Mouse (Mus musculus): ENCODE results near the gene Ucp3. TPM values are rescaled to one million over a fixed set of nuclear protein-coding genes. Genes with fewer than 3 reads are reported as not detected.

The Ucp3 gene
- total RNA-seq, 2 experiments from 2014 or later: 2.3 to 2.8 TPM

DNA sequence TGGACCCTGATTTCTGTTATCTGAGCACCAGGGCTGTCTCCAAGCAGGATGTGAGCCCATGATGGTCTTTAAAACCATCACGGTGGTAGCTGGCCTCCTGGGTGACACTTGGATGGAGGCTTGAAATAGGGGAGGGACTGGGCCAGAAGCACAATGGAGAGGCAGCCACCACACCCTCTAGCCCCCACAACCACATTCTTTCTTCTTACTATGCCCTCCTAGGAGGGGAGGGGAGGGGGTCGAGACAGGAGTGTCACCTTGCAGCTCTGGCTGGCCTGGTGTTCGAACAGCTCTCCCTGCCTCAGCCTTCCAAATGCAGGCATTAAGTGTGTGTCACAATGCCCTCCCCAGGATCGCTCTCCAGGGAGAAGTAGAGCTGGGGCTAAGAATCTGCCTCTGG, 24.6 kb downstream of the Ucp3 start:
- no peak for DNase-seq (ENCODE audit: low spot score in 2 of 2)
- intact Hi-C loops (cut with DNase I): no loop called here

DNA sequence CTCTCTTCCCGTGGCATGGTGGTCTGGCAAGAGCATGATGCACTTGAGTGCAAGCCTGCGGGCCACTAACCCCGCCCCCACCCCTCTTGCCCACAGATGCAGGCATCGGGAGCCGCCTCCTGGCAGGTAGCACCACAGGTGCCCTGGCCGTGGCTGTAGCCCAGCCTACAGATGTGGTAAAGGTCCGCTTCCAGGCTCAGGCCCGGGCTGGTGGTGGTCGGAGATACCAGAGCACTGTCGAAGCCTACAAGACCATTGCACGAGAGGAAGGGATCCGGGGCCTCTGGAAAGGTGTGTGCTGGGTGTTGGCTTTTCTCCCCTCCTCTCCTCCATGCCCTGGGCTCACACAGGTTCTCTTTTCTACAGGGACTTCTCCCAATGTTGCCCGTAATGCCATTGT, 25.2 kb downstream of the Ucp3 start:
- intact Hi-C loops (cut with DNase I): no loop called here
- no peak for DNase-seq (ENCODE audit: low spot score in 2 of 2)

DNA sequence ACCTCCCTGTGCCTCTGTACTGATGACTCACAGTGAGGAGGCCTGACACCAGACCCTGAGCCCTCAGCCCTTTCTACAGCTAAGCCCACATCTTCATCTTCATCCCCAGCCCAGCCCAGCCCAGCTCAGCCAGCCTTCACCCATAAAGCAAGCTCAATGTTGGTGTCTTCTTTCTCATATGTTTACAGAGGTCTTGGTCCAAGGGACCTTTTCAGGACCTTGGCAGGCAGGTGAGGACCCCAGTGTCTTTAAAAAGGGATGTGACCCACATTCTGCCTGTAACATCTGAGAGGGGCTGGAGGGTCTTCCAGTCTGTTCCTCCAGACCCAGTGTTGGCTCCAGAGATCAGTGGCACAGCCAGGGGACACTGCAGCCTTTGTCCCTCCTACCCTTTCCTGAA, 26.7 kb downstream of the Ucp3 start:
- intact Hi-C loops (cut with DNase I): no loop called here
- DNase-seq (ENCODE audit: low spot score in 2 of 2): no peak

DNA sequence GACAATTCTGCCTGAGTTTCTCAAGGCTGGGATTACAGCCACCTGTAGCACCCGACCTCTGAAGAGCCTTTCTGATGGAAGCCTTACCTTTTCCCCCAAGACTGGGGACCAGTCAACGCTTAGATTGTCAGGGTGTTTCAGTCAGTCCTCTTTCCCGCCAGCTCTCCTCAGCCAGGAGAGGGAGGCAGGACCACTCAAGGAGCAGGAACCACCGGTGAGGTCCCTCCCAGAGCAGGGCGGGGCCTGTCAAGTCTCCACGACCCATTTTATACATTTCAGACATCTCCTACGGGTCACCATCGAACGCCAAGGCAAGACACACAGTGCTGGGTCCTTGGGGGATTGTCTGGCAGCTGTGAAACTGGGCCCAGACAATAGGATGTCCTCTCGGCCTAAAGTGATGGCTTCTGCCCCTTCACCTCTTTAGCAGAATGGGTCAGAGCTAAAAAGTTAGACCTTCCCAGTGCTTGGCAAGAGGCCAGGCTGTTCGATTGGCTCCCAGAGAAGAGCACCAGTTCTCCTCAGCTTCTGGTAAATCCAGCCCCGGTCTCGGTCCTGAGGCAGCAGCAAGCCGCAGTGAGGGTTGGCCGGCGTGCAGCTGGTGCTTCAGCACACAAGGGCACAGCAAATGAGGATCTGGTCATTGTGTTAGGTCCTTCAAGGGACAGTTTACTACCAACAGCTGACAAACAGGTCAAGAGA, 27.6 kb downstream of the Ucp3 start:
- DNase-seq (ENCODE audit: low spot score in 2 of 2): no peak
- intact Hi-C loops (cut with DNase I): no loop called here

DNA sequence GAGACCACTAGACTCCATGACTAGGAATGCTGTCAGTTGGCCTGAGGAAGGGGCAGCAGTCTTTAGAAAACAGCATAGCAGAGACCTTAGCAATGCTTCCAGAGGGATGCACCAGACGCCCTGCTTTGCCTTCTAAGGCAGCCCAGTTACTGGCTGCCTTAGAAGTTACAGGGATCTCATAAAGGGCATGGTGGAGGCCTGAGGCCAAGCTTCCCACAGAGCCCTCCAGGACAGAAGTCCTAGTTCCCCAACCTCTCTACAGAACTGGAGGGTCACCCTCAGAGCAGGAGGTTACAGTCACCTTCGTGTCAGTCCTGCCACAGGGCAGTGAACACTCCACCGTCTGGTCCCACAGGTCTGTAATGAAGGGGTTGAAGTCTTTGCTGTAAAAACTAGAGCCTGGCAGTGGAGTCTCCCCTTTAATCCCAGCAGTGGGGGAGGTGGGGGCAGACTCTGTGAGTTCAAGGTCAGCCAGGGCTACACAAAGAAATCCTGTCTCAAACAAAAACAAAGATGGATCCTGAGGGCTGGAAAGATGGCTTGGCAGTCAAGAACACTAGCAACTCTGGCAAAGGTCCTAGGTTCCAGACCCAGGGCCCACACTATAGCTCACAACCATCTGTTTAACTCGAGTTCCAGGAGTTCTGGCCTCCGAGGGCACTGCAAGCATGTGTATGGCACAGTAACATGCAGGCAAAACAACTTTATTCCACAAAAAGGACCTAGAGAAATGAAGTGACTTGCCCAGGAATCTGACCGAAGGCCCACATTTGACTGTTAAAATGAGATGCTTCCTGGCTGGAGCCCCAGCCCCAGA, 28.4 kb downstream of the Ucp3 start:
- no peak for DNase-seq (ENCODE audit: low spot score in 2 of 2)

DNA sequence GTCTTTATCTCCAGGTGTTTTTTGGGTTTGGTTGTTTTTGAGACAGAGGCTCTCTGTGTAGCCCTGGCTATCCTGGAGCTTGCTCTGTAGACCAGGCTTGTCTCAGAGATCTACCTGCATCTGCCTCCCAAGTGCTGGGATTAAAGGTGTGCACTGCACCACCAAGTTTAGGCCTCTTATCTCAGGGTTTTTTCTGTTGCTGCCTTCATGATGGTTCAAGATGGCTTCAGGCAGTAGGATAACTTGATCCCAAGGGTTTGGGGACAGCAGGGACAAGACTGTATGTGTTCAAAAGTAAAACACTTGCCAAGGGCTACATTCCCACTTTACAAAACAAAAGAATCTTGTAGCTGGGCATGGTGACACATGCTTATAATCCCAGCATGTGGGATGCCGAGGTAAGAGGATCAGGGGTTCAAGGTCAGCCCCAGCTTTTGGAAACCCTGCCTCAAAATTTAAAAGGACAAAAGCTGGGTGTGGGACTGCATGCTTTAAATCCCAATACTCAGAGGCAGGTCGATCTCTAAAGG, 29.1 kb downstream of the Ucp3 start:
- no peak for DNase-seq (ENCODE audit: low spot score in 2 of 2)
- intact Hi-C loops (cut with DNase I): no loop called here

More for the DNA sequence above, 28.4 kb downstream of the Ucp3 start:
- intact Hi-C loops (cut with DNase I): no loop called here

DNA sequence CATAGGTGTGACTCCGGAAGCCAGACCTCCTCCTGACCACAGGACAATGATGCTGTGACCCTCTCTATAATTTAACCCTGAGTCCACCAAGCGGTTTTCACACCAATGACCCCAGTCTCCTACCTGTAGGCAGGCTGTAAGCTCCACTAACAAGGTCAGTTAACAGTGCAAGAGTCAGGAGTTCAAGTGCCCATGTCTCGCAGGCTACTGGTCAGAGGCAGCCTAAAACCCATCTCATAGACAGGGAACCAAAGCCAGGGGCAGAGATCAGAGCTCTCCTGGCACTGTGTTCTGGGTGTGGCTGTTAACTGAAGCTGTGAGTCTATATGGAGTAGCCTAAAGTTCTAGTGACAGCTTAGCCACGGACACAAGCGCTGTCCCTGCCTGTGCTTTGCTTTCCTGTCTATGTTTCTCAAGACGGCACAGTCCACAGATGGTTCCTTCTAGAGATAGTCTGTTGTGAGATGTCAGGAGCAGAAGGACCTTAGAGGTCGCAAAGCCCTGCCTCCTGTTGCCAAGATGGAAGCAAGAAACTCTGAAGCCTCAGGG, 29.7 kb downstream of the Ucp3 start:
- intact Hi-C loops (cut with DNase I): no loop called here
- DNase-seq (ENCODE audit: low spot score in 2 of 2): no peak

DNA sequence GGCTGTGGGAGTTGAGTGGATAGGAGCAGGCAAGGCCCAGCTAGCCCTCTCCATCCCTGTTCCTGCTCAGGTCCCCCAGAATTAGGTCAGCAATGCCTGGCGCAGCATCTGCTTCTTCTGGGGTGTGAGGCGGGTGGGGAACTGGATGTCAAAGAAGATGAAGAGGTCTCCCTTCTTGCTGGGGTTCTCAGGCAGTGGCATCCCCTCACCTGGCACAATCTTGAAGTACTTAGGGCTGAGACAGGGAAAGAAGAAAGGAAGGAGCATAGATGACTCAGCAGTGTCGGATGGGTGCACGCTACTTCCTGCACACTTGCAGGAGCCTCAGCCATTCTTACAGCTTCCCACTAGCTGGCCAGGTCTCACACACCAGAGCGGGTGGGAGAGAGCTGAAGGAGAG, 30.3 kb downstream of the Ucp3 start:
- no peak for DNase-seq (ENCODE audit: low spot score in 2 of 2)
- intact Hi-C loops (cut with DNase I): no loop called here

DNA sequence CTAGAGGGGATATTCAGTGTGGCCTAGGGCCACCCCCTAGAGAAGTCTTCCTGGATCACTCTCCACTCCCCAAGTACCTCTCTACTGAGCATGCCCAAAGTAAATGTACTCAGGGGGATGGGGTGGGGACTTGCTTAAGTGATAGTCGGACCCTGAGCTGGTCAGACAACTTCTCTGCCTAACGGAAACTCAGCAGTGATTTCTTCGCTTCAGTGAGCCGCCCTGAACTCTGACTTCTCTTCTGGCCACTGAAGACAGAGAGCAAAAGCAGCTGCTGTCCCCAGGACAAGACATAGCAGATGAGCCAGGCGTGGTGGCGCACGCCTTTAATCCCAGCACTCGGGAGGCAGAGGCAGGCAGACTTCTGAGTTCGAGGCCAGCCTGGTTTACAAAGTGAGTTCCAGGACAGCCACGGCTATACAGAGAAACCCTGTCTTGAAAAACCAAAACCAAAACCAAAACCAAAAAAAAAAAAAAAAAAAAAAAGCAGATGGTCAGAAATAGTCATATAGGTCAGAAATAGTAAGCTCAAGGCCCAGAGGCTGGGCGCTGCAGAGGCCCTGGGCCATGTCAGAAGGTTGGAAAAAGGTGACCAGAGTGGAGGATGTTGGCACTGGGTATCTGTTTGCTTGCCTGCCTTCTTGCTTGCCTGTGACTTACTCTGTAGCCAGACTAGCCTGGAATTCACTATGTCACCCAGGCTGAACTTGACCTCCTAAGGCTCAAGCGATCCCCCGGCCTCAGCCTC, 32.1 kb downstream of the Ucp3 start:
- intact Hi-C loops (cut with DNase I): no loop called here
- no peak for DNase-seq (ENCODE audit: low spot score in 2 of 2)

DNA sequence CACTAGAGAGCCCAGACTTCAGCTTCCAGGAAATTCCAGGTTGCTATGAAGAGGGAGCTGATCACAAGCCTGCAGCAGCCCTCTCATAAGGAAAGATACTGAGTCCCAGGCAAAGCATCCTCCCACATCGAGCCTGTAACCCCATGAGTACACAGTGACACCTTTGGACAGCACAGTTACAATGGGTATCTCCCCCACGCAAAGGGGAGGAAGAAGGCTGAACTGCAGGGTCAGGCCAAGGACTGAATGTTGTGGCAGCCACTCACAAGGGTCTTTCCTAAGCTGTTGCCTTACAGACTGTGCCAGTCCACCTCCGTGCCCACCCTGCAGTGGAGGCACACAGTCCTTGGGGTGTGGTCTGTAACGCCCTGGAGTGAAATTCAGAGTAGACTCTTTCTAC, 33.7 kb downstream of the Ucp3 start:
- no peak for DNase-seq (ENCODE audit: low spot score in 2 of 2)
- intact Hi-C loops (cut with DNase I): no loop called here

DNA sequence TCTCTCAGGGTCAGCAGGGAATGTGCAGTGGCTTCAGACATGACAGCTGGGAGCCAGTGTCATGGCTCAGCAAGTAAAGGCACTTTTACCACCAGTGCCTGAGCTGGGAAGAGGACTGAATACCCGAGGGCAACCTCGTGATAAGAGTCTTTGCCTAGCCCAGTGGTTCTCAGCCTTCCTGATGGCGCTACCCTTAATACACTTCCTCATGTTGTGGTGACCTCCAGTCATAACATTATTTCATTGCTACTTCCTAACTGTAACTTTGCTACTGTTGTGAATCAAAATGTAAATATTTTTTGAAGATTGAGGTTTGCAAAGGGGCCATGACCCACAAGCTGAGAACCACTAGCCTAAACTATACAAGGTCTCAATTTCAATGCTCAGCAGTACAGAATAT, 35.9 kb downstream of the Ucp3 start:
- no peak for DNase-seq (ENCODE audit: low spot score in 2 of 2)
- intact Hi-C loops (cut with DNase I): no loop called here

DNA sequence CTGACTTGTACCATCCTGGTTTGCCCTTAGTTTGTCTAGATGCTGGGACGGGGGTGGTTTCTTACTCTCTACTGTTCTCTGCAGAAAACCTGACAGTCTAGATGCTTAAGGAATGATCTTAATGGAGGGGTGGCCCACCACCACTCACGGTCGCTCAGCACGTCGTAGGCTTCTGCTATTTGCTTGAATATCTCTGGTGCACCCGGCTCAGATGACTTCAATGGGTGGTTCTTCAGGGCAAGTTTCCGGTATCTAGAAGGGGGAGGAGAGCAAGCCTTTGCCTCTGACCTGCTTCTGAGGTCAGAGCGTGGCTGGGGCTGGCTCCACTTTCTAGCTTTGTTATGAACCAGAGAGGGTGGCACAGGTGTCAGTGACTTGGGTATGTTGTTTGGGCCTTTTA, 38.8 kb downstream of the Ucp3 start:
- intact Hi-C loops (cut with DNase I): no loop called here

DNA sequence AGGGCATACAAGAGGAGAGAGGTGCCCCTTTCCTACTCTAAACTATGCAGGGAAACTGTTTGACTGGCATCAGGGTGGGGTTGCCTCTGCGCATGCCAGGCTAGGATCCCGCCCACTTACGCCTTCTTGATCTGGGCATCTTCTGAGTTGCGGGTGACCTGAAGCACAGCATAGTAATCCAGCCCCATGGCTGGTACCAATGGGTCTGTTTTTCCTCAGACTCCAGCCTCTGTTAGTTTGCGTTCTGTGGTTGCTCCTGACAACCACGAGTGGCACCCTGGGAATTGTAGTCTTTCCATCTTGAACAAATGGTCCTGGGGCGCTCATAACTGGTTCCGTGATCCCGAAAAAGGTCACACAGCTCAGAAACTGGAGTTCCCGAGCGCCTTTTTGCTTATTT, 41.8 kb downstream of the Ucp3 start, which contains the start of gene Dnajb13:
Gene Dnajb13, minus strand, starts transcription at position 388 of the 400 bp plus-strand sequence.
- DNase-seq (ENCODE audit: low spot score in 2 of 2): no peak

More for the DNA sequence above, 38.8 kb downstream of the Ucp3 start:
- DNase-seq (ENCODE audit: low spot score in 2 of 2): no peak

DNA sequence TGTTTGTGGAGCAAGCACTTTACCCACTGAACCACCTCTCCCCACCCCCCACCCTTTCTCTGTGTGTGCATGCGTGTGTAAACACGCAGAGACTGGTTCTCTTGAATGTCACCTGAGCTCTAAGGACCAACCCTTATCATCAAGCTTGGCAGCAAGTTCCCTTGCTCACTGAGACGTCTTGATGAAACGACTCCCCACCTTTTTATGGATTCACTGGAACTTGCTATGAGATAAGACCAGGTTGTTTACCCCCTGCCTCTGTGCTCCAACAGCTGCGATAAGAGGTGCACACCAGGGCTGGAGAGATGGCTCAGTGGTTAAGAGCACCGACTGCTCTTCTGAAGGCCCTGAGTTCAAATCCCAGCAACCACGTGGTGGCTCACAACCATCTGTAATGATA, 47.4 kb downstream of the Ucp3 start:
- DNase-seq (ENCODE audit: low spot score in 2 of 2): no peak
- intact Hi-C loops (cut with DNase I): loop anchor here (5.0 kb wide), 2 partner anchors 122 to 347 kb away; no protein-coding TSS in a partner anchor

More for the DNA sequence above, 41.8 kb downstream of the Ucp3 start, which contains the start of gene Dnajb13:
- intact Hi-C loops (cut with DNase I): no loop called here

DNA sequence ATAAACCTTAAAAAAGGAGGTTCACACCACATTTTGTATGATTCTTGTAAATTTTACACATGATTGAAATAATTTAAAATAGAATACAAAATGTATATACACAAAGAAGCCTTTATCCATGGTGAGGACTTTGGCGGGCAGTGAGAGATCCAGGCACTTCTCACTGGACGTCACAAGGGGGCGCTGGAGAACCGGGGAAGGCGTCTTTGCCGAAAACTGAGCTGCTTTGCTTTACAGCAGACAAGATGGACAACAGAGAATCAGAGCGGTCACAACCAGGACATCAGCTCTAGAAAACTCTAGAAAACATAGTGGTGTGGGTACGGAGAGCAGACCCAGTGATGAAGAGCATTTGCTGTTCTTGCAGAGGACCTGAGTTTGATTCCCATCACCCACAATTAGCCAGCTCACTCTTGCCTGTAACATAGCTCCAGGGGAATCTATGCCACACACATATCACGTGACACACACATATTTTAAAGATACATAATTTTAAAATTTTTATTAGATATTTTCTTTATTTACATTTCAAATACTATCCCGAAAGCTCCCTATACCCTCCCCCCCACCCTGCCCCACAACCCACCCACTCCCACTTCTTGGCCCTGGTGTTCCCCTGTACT, 48.0 kb downstream of the Ucp3 start:
- intact Hi-C loops (cut with DNase I): loop anchor here (5.0 kb wide), 2 partner anchors 122 to 347 kb away; no protein-coding TSS in a partner anchor
- DNase-seq (ENCODE audit: low spot score in 2 of 2): peak; percentile 77

DNA sequence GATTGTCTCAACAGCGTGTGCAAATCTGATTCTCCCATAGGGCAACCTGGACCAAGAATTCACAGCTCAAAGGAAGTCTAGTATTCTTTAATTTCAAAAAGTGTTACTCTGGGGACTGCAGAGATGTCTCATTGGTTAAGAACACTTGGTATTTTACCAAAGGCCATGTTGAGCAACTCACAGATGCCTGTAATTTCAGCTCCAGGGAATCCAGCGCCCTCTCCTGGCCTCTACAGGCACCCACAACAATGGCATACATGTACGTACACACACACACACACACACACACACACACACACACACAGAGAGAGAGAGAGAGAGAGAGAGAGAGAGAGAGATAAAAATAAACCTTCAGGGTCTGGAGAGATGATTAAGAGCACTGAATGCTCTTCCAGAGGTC, 49.4 kb downstream of the Ucp3 start:
- intact Hi-C loops (cut with DNase I): loop anchor here (5.0 kb wide), 2 partner anchors 120 to 345 kb away; no protein-coding TSS in a partner anchor

DNA sequence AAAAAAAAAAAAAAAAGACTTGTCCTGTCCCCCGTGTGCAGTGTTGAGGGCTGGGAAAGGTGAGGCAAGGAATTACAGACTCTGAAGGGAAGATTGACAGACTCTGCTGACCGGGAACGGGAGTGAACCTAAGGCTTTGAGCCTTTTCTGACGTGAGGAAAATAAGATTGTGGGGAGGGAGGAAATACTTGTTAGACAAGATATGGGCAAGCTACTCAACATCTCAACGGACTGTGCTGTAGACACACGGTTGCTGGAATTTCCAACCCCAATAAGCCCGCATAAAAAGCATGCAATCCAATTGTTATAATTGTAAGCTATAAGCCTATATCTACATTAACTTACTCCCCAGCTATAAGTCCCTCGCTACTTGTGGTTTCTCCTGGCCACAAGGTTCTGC, 51.9 kb downstream of the Ucp3 start:
- intact Hi-C loops (cut with DNase I): loop anchor here (5.0 kb wide), 2 partner anchors 118 to 343 kb away; no protein-coding TSS in a partner anchor
- no peak for DNase-seq (ENCODE audit: low spot score in 2 of 2)

More for the DNA sequence above, 49.4 kb downstream of the Ucp3 start:
- no peak for DNase-seq (ENCODE audit: low spot score in 2 of 2)

DNA sequence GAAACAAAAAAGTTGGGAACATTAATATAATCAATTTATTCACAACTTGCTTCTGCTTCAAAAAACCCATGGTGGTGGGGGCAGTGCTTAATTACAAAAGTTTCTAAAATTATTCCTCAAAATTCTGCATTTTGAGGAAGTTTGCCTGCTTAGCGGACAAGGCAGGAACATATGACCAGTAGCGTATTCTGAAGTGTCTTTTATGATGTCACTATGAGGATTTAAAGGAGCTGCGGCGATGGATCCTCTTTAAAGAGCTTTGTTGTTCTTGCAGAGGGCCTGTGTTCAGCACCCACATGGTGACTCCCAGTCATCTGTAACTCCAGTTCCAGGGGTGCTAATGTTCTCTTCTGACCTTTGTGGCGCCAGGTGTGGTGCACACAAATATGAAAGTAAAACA, 58.0 kb downstream of the Ucp3 start:
- intact Hi-C loops (cut with DNase I): no loop called here

DNA sequence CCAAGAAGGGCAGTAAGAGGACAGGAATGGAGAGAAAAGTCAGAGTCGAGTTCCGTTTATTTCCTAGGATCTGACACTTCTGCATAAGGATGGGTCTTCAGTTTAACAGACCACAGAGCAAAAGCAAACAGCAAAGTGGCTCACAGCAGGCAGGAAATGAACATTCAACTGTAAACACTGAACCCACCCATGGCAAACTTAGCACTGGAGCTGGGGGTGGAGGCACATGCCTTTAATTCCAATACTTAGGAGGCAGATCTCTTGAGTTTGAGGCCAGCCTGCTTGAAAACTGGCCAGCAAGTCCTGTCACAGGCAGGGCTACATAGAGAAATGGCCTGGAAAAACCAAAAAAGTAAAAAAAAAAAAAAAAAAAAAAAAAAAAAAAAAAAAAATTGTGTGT, 60.7 kb downstream of the Ucp3 start:
- intact Hi-C loops (cut with DNase I): no loop called here
- DNase-seq (ENCODE audit: low spot score in 2 of 2): no peak

More for the DNA sequence above, 58.0 kb downstream of the Ucp3 start:
- DNase-seq (ENCODE audit: low spot score in 2 of 2): no peak
